Mouse (Mus musculus): ENCODE data around the gene Dhfr. TPM values are rescaled to one million over a fixed set of nuclear protein-coding genes. Genes with fewer than 3 reads are reported as not detected.

The Dhfr gene
- polyA plus RNA-seq (2015; fragmentation: Nextera tagmentation; extraction: Ambion mirVana) = 14.5 and 17.5 TPM in 2 replicates

DNA sequence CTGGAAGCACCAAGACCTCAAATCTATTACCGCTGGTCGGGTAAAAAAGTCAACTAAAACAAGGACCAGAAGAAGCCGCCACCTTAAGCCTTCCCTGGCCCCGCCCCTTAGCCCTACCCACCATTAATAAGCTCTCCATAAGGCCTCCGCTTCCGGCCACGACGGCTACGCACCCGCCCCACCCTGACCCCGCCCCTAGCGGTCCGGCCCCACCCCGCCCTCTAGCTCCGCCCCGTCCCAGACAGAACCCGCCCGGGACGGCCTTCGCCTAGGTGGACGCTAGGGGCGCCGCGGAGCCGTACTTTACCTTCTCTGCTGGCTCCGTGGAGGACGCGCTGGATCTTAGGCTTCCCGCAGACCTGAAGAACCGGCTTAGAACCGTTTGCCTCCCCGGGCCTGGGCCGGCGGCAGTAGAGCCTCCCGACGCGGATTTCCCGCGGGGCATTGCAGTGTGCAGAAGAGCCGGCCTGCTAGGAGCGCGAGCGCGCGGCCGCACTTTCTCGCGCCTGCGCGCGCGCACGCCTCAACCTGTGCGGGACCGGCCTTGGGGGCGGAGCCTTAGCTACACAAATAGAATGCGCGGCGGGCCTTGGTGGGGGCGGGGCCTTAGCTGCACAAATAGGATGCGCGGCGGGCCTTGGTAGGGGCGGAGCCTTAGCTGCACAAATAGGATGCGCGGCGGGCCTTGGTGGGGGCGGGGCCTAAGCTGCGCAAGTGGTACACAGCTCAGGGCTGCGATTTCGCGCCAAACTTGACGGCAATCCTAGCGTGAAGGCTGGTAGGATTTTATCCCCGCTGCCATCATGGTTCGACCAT is at the start of gene Dhfr, which contains the start of gene Msh3:
Gene Dhfr (plus strand): TSS at position 271 of the 816 bp plus-strand sequence.
Gene Msh3 (minus strand): TSS at position 548 of the 816 bp plus-strand sequence.

GRCm38 (mm10) chr13:92305680-92306079 is 48.8 kb upstream of the Dhfr start, which contains the start of gene Gm20379:
TSS of gene Gm20379 (plus strand) at chr13:92305980.

DNA sequence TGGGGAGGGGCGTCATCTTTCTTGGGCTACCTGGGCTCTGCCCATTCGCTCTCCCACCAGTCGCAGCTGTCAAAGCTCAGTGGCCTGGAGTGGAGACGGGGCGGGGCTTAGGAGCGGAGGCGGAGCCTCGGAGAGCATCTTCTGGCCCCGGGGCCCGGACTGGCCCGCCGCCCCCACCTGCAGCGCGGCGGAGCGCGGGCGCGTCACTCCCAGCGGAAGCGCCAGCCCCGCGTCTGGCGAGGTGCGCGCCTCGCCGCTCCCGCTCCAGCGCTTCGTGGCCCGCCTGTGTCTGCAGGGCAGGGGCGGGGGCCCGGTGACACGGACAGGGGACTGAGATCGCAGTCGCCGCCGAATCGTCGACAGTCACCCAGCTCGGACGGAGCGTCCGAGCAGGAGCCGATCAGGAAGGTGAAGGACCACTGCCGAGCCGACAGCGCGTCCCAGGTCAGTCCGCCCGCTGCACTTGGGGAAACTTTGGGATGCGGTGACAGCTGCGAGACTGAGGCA is 71.3 kb downstream of the Dhfr start, which contains the start of gene Ankrd34b:
Gene Ankrd34b (plus strand): TSS at position 139 of the 507 bp plus-strand sequence.

Other genes with a start within 250 kb of the Dhfr start
- gene Rasgrf2, start 223.1 kb upstream of the Dhfr start, polyA plus RNA-seq (2015; fragmentation: Nextera tagmentation; extraction: Ambion mirVana) = 0.06 and 0.07 TPM in 2 replicates
- gene Gm20379, start 48.7 kb upstream of the Dhfr start, polyA plus RNA-seq (2015; fragmentation: Nextera tagmentation; extraction: Ambion mirVana) = 0.80 and 0.85 TPM in 2 replicates
- gene Msh3, start 277 bp downstream of the Dhfr start, polyA plus RNA-seq (2015; fragmentation: Nextera tagmentation; extraction: Ambion mirVana) = 15.2 and 15.6 TPM in 2 replicates
- gene Ankrd34b, start 71.2 kb downstream of the Dhfr start, polyA plus RNA-seq (2015; fragmentation: Nextera tagmentation; extraction: Ambion mirVana) = 0.07 TPM in 1 of 2 replicates, not detected in the other
- gene Fam151b, start 129.3 kb downstream of the Dhfr start, polyA plus RNA-seq (2015; fragmentation: Nextera tagmentation; extraction: Ambion mirVana) = 0.30 and 0.39 TPM in 2 replicates
- 2.5 and 3.3 TPM in 2 replicates for gene Zfyve16, start 176.1 kb downstream of the Dhfr start, polyA plus RNA-seq (2015; fragmentation: Nextera tagmentation; extraction: Ambion mirVana)
- not detected in 2 replicates for gene Spz1, start 221.4 kb downstream of the Dhfr start, polyA plus RNA-seq (2015; fragmentation: Nextera tagmentation; extraction: Ambion mirVana)